Mouse (Mus musculus) hindbrain, embryonic 11.5 days (tissue): ENCODE data around the gene Dnajc13. TPM values are rescaled to one million over a fixed set of nuclear protein-coding genes. Genes with fewer than 3 reads are reported as not detected.

Experiments used
- ATAC-seq: fragments of 200-750 bp; cut with Nextera tagmentation; 2 replicates; pipeline ENCODE4 v1.8.0; 2017; ENCODE audit warnings: mild to moderate bottlenecking, moderate TSS enrichment, moderate library complexity; ENCODE audit not compliant: low FRiP score
- DNase-seq: peaks from one replicate; pipeline ENCODE4 v3.0.0-alpha.2; 2015; ENCODE audit warnings: low spot score
- H3K27ac ChIP-seq: fragments of 300-500 bp; sonication (generic); 2 replicates; pipeline ENCODE4 v1.5.1; 2014; ENCODE audit warnings: mild to moderate bottlenecking, low read depth, low read length
- H3K27me3 ChIP-seq: fragments of 300-500 bp; sonication (generic); 2 replicates; pipeline ENCODE4 v1.6.1; 2014; ENCODE audit warnings: mild to moderate bottlenecking, low read length, moderate library complexity, mixed read lengths; ENCODE audit not compliant: control insufficient read depth, insufficient read depth
- H3K36me3 ChIP-seq: fragments of 300-500 bp; sonication (generic); 2 replicates; pipeline ENCODE4 v1.6.1; 2014; ENCODE audit warnings: mild to moderate bottlenecking, low read length, moderate library complexity, mixed read lengths; ENCODE audit not compliant: control insufficient read depth, insufficient read depth
- H3K4me1 ChIP-seq: fragments of 300-500 bp; sonication (generic); replicated peaks from 2 replicates; pipeline ENCODE4 v1.6.1; 2014; ENCODE audit warnings: low read length, mixed read lengths; ENCODE audit not compliant: control insufficient read depth, insufficient read depth
- H3K4me2 ChIP-seq: fragments of 300-500 bp; sonication (generic); replicated peaks from 2 replicates; pipeline ENCODE4 v1.6.1; 2014; ENCODE audit warnings: mild to moderate bottlenecking, low read depth, low read length
- H3K4me3 ChIP-seq: fragments of 300-500 bp; sonication (generic); 2 replicates; pipeline ENCODE4 v1.5.1; 2014; ENCODE audit warnings: low read depth, low read length
- H3K9ac ChIP-seq: fragments of 300-500 bp; sonication (generic); 2 replicates; pipeline ENCODE4 v1.6.1; 2014; ENCODE audit warnings: low read depth, low read length
- H3K9me3 ChIP-seq: fragments of 300-500 bp; sonication (generic); 2 replicates; pipeline ENCODE4 v1.6.1; 2016; ENCODE audit warnings: low read length; ENCODE audit not compliant: control insufficient read depth
- WGBS: fragments of 180-500 bp; shearing (Covaris S2); extraction: QIAGEN DNeasy Blood & Tissue Kit; methylation state at CpG from one replicate; pipeline ENCODE4 v1.1.7; 2014; 5-methylcytosine and 5-hydroxymethylcytosine counted together
- polyA plus RNA-seq: library from polyadenylated mRNA; unstranded; fragments of >200 nt; fragmentation: Nextera tagmentation; extraction: Ambion mirVana; gene quantifications from 2 replicates; pipeline ENCODE4 v1.2.1, GENCODE M21; 2014

Dnajc13 gene
- polyA plus RNA-seq, 1 experiment from 2014 or later, result 31.5 TPM

DNA sequence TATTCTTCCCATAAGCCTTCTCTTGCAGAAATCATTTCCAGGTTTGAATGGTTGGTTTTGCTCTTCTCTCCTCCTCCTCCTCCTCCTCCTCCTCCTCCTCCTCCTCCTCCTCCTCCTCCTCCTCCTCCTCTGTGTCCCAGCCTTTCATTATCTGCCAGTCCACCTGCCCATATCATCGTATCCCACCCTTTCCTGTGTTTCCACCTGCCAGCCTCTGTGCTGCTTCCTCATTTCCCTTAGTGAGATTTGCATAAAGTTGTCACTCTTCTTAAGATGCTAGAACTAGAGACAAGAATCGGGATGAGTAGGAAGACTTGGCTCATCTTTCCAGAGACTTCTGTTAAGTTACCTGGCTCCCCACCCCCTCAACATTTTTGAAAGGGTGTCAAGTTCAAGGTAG is 1.8 kb upstream of the Dnajc13 start:
- Histone ChIP-seq H3K9ac (no peak overlapping the region), H3K36me3 (no peaks in the 10 kb centered on the region), H3K9me3 (no peaks in the 10 kb centered on the region), H3K4me2 (no peak overlapping the region), H3K27me3 (no peaks in the 10 kb centered on the region), H3K4me1 (0 out of 2 replicates have a peak, but pooled peaks cover 3% of the 10 kb centered on the region), H3K27ac (no peak overlapping the region), H3K4me3 (no peak overlapping the region)
- no peak for ATAC-seq
- 75% methylated on average over 1 of the region's 2 CpGs for WGBS
- no peak for DNase-seq

DNA sequence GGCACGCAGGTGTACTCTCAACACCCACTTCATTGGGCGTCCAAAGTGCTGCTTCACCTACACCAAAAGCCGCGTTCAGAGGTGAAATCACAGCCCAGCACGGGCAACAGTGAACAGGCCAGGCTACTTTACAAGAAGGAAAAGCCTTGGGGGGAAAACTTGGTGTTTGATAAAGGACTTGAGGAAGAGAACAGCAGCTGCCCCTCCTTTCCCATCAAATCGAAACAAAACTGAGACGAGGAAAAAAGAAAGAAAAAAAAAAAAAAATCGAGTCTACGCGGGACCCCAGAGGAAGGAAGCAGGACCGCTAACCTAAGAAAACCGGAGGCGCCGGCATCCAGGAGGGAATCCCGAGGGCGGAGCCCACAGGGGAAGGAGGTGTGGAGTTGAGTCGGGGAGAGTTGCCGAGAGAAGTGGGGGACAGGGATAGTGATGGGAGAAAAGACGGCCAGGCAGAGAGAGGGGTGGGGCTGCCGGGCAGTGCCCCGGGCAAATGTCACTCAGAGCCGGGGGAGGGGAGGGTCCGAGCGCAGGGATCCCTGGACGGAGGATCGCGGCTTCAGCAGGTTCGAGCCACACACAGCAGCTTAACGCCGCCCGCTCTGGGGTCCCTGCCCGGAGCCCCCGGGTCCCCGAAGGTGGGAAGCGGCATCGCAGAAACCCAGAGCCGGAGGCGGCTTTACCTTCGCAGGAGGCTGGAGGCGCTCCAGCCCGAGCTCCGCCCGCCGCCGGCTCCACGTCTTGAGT is 541 bp downstream of the Dnajc13 start:
- H3K27ac ChIP-seq, result peak overlapping the region; percentile 75
- peak; percentile 78 for ATAC-seq
- H3K4me1 ChIP-seq, result 0 out of 2 replicates have a peak, but pooled peaks cover 3% of the 10 kb centered on the region
- no peaks in the 10 kb centered on the region for H3K9me3 ChIP-seq
- DNase-seq, result peak; percentile 67
- no peaks in the 10 kb centered on the region for H3K27me3 ChIP-seq
- peak overlapping the region; percentile 98 for H3K4me3 ChIP-seq
- peak overlapping the region; percentile 89 for H3K9ac ChIP-seq
- no peaks in the 10 kb centered on the region for H3K36me3 ChIP-seq
- peak overlapping the region; percentile 59 for H3K4me2 ChIP-seq
- WGBS, result under 1% methylated on average over 37 of the region's 46 CpGs

DNA sequence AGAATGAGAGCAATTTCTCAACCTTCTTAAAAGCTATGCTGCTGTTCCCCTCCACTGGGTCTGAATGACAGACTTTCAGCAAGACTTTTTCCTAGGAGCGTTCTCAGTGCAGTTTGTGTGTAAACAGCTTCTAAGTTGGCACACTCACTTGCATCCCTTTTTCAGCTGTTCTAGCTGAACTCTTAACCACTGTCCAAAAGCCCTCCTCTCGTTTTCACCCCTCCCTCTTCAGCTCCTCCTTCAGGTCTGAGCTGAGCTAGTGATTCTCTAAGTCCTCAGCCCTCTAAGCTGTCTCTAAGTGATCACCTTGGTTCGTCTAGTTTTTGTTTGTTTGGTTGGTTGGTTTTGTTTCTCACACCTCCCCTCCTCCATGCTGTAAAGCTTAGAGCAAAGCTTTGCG is 2.4 kb downstream of the Dnajc13 start:
- Histone ChIP-seq H3K27ac (no peak overlapping the region), H3K27me3 (no peaks in the 10 kb centered on the region), H3K4me3 (no peak overlapping the region), H3K9me3 (no peaks in the 10 kb centered on the region), H3K4me1 (0 out of 2 replicates have a peak, but pooled peaks cover 3% of the 10 kb centered on the region), H3K36me3 (no peaks in the 10 kb centered on the region), H3K4me2 (no peak overlapping the region), H3K9ac (no peak overlapping the region)
- no peak for DNase-seq
- ATAC-seq, result no peak
- 71% methylated on average over 4 of the region's 4 CpGs for WGBS

DNA sequence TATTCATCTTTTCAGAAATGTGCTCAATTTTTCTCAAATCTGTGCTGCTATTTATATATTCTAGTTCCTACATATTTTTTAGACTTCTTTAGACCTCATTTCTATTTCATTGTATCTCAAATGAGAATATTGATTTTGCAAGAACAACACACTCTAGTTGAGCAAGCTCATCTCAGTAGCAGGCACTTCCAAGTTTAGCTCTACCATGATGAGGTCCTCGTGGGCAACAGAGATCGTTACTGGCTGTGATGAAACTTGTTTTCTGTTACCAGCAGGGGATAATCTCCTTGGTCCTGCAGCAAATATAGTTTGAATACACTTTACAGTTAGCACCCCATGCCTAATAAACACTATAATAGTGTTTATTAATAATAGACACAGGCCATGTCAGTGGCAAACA is 6.6 kb downstream of the Dnajc13 start:
- Histone ChIP-seq H3K27me3 (no peaks in the 10 kb centered on the region), H3K36me3 (no peaks in the 10 kb centered on the region), H3K9me3 (no peaks in the 10 kb centered on the region), H3K4me1 (no peaks in the 10 kb centered on the region), H3K27ac (no peak overlapping the region), H3K4me3 (no peak overlapping the region), H3K4me2 (no peak overlapping the region), H3K9ac (no peak overlapping the region)
- ATAC-seq, result no peak
- 76% methylated on average over 2 of the region's 2 CpGs for WGBS
- no peak for DNase-seq

DNA sequence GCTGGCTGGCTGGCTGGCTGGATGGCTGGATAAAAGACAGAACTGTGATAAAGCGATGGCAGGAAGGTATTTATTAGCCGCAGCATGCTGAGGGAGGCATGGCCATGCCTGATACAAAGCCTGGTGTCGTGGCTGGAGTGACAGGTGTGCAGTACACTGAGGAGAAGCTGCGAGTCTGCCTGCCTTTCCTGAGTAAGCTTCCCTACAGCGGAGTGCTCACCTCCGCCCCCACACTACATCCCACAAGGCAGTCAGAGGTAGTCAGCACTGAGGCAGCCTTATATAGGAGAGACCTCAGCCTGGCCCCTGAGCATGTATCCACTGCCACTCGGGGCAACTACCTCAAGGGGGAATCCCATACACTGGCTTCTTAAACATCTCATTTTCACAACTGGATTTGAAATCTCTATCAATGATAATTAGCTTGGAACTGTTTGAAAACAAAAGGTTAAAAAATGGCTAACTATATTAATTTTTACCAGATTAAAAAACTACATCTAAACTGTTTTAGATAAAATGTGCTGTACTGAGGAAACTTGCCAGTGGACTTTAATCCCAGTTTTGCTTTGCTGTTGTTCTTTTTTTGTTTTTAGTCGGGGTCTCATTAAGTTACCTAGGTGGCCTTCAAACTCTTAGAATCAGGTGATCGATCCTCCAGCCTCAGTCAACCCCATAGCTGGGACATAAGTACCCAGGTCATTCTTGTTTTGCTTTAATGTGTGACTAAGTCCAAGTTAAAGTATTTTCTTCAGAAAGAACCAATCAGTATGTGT is 8.1 kb downstream of the Dnajc13 start:
- H3K4me1 ChIP-seq, result no peaks in the 10 kb centered on the region
- ATAC-seq, result no peak
- H3K4me2 ChIP-seq, result no peak overlapping the region

DNA sequence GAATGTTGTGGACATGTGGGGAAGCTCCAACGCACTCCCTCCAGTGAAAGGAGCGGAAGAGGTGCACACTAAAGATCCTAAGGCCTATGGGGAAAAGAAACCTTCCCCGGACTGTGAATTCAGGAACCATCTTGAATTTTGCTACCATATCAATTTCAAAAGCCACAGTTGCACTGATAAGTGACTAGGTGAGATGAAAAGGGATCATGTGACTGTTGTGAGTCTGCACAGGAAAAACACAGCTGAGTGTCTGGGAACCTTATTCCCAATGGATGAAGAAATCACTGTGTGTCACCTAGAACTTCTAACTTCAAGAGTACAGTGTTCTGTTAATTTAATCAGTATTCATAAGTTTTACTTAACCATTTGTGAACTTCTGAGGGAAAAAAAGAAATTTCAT is 10.1 kb downstream of the Dnajc13 start:
- H3K4me1 ChIP-seq, result no peaks in the 10 kb centered on the region
- H3K9me3 ChIP-seq, result no peaks in the 10 kb centered on the region
- no peak overlapping the region for H3K4me2 ChIP-seq
- H3K27me3 ChIP-seq, result no peaks in the 10 kb centered on the region
- H3K27ac ChIP-seq, result no peak overlapping the region
- ATAC-seq (no peak), DNase-seq (no peak)
- no peak overlapping the region for H3K4me3 ChIP-seq
- no peaks in the 10 kb centered on the region for H3K36me3 ChIP-seq
- H3K9ac ChIP-seq, result no peak overlapping the region
- WGBS, result 93% methylated on average over 3 of the region's 3 CpGs

More for the DNA sequence above, 8.1 kb downstream of the Dnajc13 start:
- no peak overlapping the region for H3K9ac ChIP-seq
- no peaks in the 10 kb centered on the region for H3K27me3 ChIP-seq
- H3K9me3 ChIP-seq, result no peaks in the 10 kb centered on the region
- H3K36me3 ChIP-seq, result no peaks in the 10 kb centered on the region
- DNase-seq, result no peak
- H3K4me3 ChIP-seq, result no peak overlapping the region
- no peak overlapping the region for H3K27ac ChIP-seq
- WGBS, result 77% methylated on average over 9 of the region's 9 CpGs

DNA sequence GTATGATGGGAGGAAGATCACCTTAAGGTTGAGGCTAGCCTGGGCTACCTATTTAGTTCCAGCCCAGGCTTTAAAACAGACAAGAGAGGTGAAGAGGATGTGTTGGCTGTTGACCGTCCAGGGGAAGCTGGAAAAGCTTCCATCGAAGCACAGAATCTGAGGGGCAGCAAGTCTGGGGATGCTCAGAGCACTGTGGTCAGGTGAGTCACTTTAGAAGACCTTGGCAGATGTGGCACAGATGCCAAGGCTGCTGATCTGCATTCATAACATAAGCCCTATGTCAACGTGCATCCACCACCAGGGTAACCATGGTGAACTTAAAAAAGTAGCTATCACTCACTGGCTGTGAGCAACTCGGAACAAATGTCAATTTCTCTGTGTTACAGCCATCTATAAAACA is 11.0 kb downstream of the Dnajc13 start:
- Histone ChIP-seq H3K27ac (no peak overlapping the region), H3K9ac (no peak overlapping the region), H3K4me1 (no peaks in the 10 kb centered on the region), H3K27me3 (no peaks in the 10 kb centered on the region), H3K4me3 (no peak overlapping the region), H3K4me2 (no peak overlapping the region), H3K36me3 (no peaks in the 10 kb centered on the region), H3K9me3 (no peaks in the 10 kb centered on the region)
- no peak for DNase-seq
- no peak for ATAC-seq
- 85% methylated on average over 4 of the region's 4 CpGs for WGBS

DNA sequence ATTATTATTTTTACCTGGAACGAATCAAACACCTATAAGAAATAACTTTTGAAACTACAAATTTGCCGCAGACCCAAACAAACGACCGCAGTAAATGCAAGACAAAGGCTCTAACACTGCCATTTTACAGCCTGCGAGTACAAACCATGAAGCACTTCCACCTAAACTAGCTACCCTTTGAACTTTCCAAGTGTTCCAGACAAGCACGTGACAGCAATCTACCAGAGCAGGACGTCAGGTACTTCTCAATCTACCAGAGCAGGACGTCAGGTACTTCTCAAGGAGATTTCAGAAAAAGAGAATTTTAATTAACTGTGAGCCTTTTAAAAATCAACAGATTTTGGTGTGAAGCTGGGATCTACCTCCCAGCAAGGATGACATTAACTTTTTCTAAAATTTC is 11.6 kb downstream of the Dnajc13 start:
- Histone ChIP-seq H3K9ac (no peak overlapping the region), H3K9me3 (no peaks in the 10 kb centered on the region), H3K4me2 (no peak overlapping the region), H3K4me3 (no peak overlapping the region), H3K27ac (no peak overlapping the region), H3K27me3 (no peaks in the 10 kb centered on the region), H3K4me1 (no peaks in the 10 kb centered on the region), H3K36me3 (no peaks in the 10 kb centered on the region)
- 90% methylated on average over 8 of the region's 8 CpGs for WGBS
- DNase-seq (no peak), ATAC-seq (no peak)
